Mouse (Mus musculus) cortical plate, adult 2 months (tissue): ENCODE data around the gene Spop.
A peak's percentile ranks its signal among the peaks of the same experiment; 100 is the strongest.

Experiments
- CTCF ChIP-seq: fragments of 200-500 bp; IDR thresholded peaks from 2 replicates; pipeline ENCODE4 v1.5.1; 2011; ENCODE audit warnings: mild to moderate bottlenecking, control low read depth, low read length; ENCODE audit not compliant: insufficient read depth; ENCODE audit errors: extremely low read depth
- POLR2A ChIP-seq: fragments of 200-500 bp; IDR thresholded peaks from 2 replicates; pipeline ENCODE4 v1.6.1; 2011; ENCODE audit warnings: mild to moderate bottlenecking, low read length, control low read depth; ENCODE audit not compliant: insufficient read depth; ENCODE audit errors: extremely low read depth

DNA sequence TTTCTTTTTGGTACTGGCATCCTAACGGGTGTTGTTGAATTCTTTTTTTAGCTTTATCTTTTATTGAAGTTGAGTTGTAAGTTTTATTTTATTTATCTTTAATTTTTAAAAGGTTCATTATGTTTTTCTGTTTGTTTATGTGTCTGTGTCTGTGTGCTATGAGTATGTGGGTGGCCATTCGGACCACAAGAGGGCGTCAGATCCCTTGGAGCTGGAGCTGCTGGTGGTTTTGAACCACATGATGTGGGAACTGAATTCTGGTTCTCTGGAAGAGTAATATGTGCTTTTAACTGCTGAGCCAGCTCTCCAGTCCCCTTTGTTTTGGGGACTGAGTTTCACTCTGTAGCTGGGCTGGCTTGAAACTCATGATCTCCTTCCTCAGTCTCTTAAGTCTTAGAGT, 9.6 kb downstream of the Spop start:
- TF ChIP-seq CTCF (0 out of 2 replicates have a peak, but pooled peaks have one; percentile 0), POLR2A (no peak)
